ENCODE assay signal across 18 mouse cellular contexts in genomic region chr10:75694567-75694966, GRCm38 (mm10). TPM values are rescaled to one million over a fixed set of nuclear protein-coding genes. Genes with fewer than 3 reads are reported as not detected.
DNase-seq lines count a peak whose midpoint lies in the region; ATAC-seq and TF ChIP-seq lines count a peak whose summit lies in the region.
"Had no signal": no experiment of that assay in that cellular context is flagged by ENCODE, and none has a peak within 500 bp of the region (broad histone marks: within the 10 kb centered on the region; RNA-seq: fewer than 3 reads in every experiment).

No protein-coding gene starts in this region.

- TF ChIP-seq CTCF in midbrain, postnatal 0 days (IDR thresholded peaks at IDR 0.05) = no peak

- no peak for ATAC-seq in heart, embryonic 12.5 days (ENCODE audit: insufficient number of reproducible peaks, low FRiP score)
- no peak for ATAC-seq in liver, embryonic 12.5 days
- no peak for ATAC-seq in midbrain, postnatal 0 days (ENCODE audit: low FRiP score)
- ATAC-seq: forebrain, embryonic 16.5 days had no signal

- DNase-seq in cerebellum, adult 9-10 months = peak; percentile 39
- no peak for DNase-seq in cerebellum, postnatal 4 days (ENCODE audit: low spot score in 2 of 2)
- DNase-seq in heart, embryonic 10.5 days (ENCODE audit: low spot score) = no peak
- DNase-seq in liver = no peak
- DNase-seq in midbrain, postnatal 0 days (ENCODE audit: low spot score) = no peak
- no peak for DNase-seq in midbrain, embryonic 10.5 days (ENCODE audit: low spot score)
- DNase-seq: adrenal gland, postnatal 10 days; gastrocnemius, adult 2 months; gastrocnemius, postnatal 25 days; heart, postnatal 14 days had no signal

- H3K9me3 ChIP-seq in heart, embryonic 12.5 days (replicated peaks) = no peaks in the 10 kb centered on the region
- no peaks in the 10 kb centered on the region for H3K9me3 ChIP-seq in heart, embryonic 10.5 days
- H3K9me3 ChIP-seq in liver, embryonic 12.5 days (replicated peaks) = no peaks in the 10 kb centered on the region
- H3K9me3 ChIP-seq in midbrain, postnatal 0 days (ENCODE audit: low read length) = no peaks in the 10 kb centered on the region
- no peaks in the 10 kb centered on the region for H3K9me3 ChIP-seq in midbrain, embryonic 10.5 days (replicated peaks)
- H3K9me3 ChIP-seq: embryonic facial prominence, embryonic 13.5 days; forebrain, embryonic 12.5 days; heart, embryonic 15.5 days; hindbrain, embryonic 10.5 days had no signal

- H3K9ac ChIP-seq in heart, embryonic 12.5 days = 0 out of 2 replicates have a peak overlapping the region, but pooled peaks have one; percentile 22
- H3K9ac ChIP-seq in liver, embryonic 12.5 days = no peak overlapping the region
- H3K9ac ChIP-seq in midbrain, postnatal 0 days (replicated peaks; ENCODE audit: low read length, poor library complexity, severe bottlenecking) = no peak overlapping the region
- H3K9ac ChIP-seq: forebrain, embryonic 12.5 days; heart, embryonic 15.5 days; hindbrain, embryonic 14.5 days had no signal

- peaks cover 14% of the 10 kb centered on the region for H3K4me1 ChIP-seq in heart, embryonic 12.5 days (replicated peaks)
- H3K4me1 ChIP-seq in heart, embryonic 10.5 days = peaks cover 16% of the 10 kb centered on the region; the same call in 1 of the 2 replicates
- peaks cover 66% of the 10 kb centered on the region for H3K4me1 ChIP-seq in liver, embryonic 12.5 days
- H3K4me1 ChIP-seq in midbrain, postnatal 0 days (ENCODE audit: insufficient read depth, low read length) = no peaks in the 10 kb centered on the region
- no peaks in the 10 kb centered on the region for H3K4me1 ChIP-seq in midbrain, embryonic 10.5 days
- H3K4me1 ChIP-seq: embryonic facial prominence, embryonic 13.5 days; forebrain, embryonic 12.5 days had no signal

- no peak overlapping the region for H3K27ac ChIP-seq in heart, embryonic 12.5 days (ENCODE audit: poor library complexity, severe bottlenecking)
- H3K27ac ChIP-seq in heart, embryonic 10.5 days = no peak overlapping the region; the same call in 1 of the 2 replicates
- H3K27ac ChIP-seq in liver, embryonic 12.5 days = peak overlapping the region; percentile 99; the same call in 1 of the 2 replicates
- H3K27ac ChIP-seq in midbrain, postnatal 0 days (ENCODE audit: low read depth, low read length) = 0 out of 2 replicates have a peak overlapping the region, but pooled peaks have one; percentile 2
- H3K27ac ChIP-seq in midbrain, embryonic 10.5 days (replicated peaks) = no peak overlapping the region
- H3K27ac ChIP-seq: embryonic facial prominence, embryonic 13.5 days; forebrain, embryonic 12.5 days; gastrocnemius, adult 2 months; heart, embryonic 15.5 days; hindbrain, embryonic 10.5 days; hindbrain, embryonic 14.5 days had no signal

- no peak overlapping the region for H3K4me3 ChIP-seq in heart, embryonic 12.5 days
- H3K4me3 ChIP-seq in heart, embryonic 10.5 days = no peak overlapping the region
- no peak overlapping the region for H3K4me3 ChIP-seq in liver, embryonic 12.5 days
- no peak overlapping the region for H3K4me3 ChIP-seq in midbrain, postnatal 0 days (ENCODE audit: low read depth, low read length)
- no peak overlapping the region for H3K4me3 ChIP-seq in midbrain, embryonic 10.5 days
- H3K4me3 ChIP-seq: embryonic facial prominence, embryonic 13.5 days; forebrain, embryonic 12.5 days; gastrocnemius, adult 2 months; heart, embryonic 15.5 days; hindbrain, embryonic 10.5 days had no signal

- H3K4me2 ChIP-seq in heart, embryonic 12.5 days = no peak overlapping the region
- H3K4me2 ChIP-seq in liver, embryonic 12.5 days = no peak overlapping the region
- no peak overlapping the region for H3K4me2 ChIP-seq in midbrain, postnatal 0 days (ENCODE audit: low read depth, low read length, poor library complexity, severe bottlenecking)
- H3K4me2 ChIP-seq: embryonic facial prominence, embryonic 13.5 days; forebrain, embryonic 12.5 days; heart, embryonic 15.5 days; hindbrain, embryonic 14.5 days had no signal

- 87% methylated on average over 9 of the region's 9 CpGs for WGBS in heart, embryonic 12.5 days
- 91% methylated on average over 9 of the region's 9 CpGs for WGBS in heart, embryonic 10.5 days
- WGBS in liver, embryonic 12.5 days (ENCODE audit: insufficient replicate concordance) = 90% methylated on average over 9 of the region's 9 CpGs
- WGBS in midbrain, postnatal 0 days = 89% methylated on average over 9 of the region's 9 CpGs
- 92% methylated on average over 9 of the region's 9 CpGs for WGBS in midbrain, embryonic 10.5 days

- H3K36me3 ChIP-seq in heart, embryonic 12.5 days = peaks cover 89% of the 10 kb centered on the region
- peaks cover 89% of the 10 kb centered on the region for H3K36me3 ChIP-seq in heart, embryonic 10.5 days
- peaks cover 92% of the 10 kb centered on the region for H3K36me3 ChIP-seq in liver, embryonic 12.5 days
- peaks cover 63% of the 10 kb centered on the region for H3K36me3 ChIP-seq in midbrain, postnatal 0 days (ENCODE audit: insufficient read depth, low read length)
- H3K36me3 ChIP-seq in midbrain, embryonic 10.5 days = peaks cover 97% of the 10 kb centered on the region

- no peaks in the 10 kb centered on the region for H3K27me3 ChIP-seq in heart, embryonic 12.5 days (replicated peaks)
- H3K27me3 ChIP-seq in heart, embryonic 10.5 days (ENCODE audit: insufficient read depth, poor library complexity, severe bottlenecking) = no peaks in the 10 kb centered on the region
- no peaks in the 10 kb centered on the region for H3K27me3 ChIP-seq in liver, embryonic 12.5 days (replicated peaks)
- no peaks in the 10 kb centered on the region for H3K27me3 ChIP-seq in midbrain, postnatal 0 days (ENCODE audit: insufficient read depth, low read length)
- no peaks in the 10 kb centered on the region for H3K27me3 ChIP-seq in midbrain, embryonic 10.5 days (ENCODE audit: low read depth, poor library complexity, severe bottlenecking)
- H3K27me3 ChIP-seq: embryonic facial prominence, embryonic 13.5 days; forebrain, embryonic 12.5 days; heart, embryonic 15.5 days had no signal

RNA-seq across cellular contexts. Expression of gene Susd2, which starts 50.8 kb away (rescaled TPM):
- 4.5 and 5.1 TPM in 2 replicates for polyA plus RNA-seq in heart, embryonic 12.5 days (2016; fragmentation: Nextera tagmentation; extraction: Ambion mirVana)
- polyA plus RNA-seq in heart, embryonic 10.5 days (2016; fragmentation: Nextera tagmentation; extraction: Ambion mirVana) = 1.3 and 1.4 TPM in 2 replicates
- 0.69 and 1.1 TPM in 2 replicates for polyA plus RNA-seq in liver, embryonic 12.5 days (2016; fragmentation: Nextera tagmentation; extraction: Ambion mirVana)
- 7.8 and 10.7 TPM in 2 replicates for total RNA-seq in midbrain, postnatal 0 days (2014; rRNA removed)
- polyA plus RNA-seq in midbrain, postnatal 0 days (2015; fragmentation: Nextera tagmentation; extraction: Ambion mirVana) = 4.8 and 6.4 TPM in 2 replicates
- 1.6 and 1.9 TPM in 2 replicates for polyA plus RNA-seq in midbrain, embryonic 10.5 days (2016; fragmentation: Nextera tagmentation; extraction: Ambion mirVana)

Comparison
In these comparisons a context has a peak if more than half of its experiments do, and no peak if none do; other contexts are left out.
1. H3K27ac ChIP-seq: peak in liver, embryonic 12.5 days (single experiment) and midbrain, postnatal 0 days (single experiment); none in heart, embryonic 12.5 days (single experiment), heart, embryonic 10.5 days (single experiment) and midbrain, embryonic 10.5 days (single experiment).